Mouse (Mus musculus): ENCODE data around the gene Grip1. TPM values are rescaled to one million over a fixed set of nuclear protein-coding genes. Genes with fewer than 3 reads are reported as not detected.
A peak's percentile ranks its signal among the peaks of the same experiment; 100 is the strongest.

Gene Grip1
- polyA plus RNA-seq, 1 experiment = 0.08 TPM

GRCm38 (mm10) chr10:119819102-119819681 is 365.6 kb downstream of the Grip1 start:
- H3K79me2 ChIP-seq (ENCODE audit: control insufficient read depth, insufficient read depth) = no peaks in the 10 kb centered on the region
- H3K27me3 ChIP-seq (ENCODE audit: control insufficient read depth, insufficient read depth, insufficient read length) = no peaks in the 10 kb centered on the region
- no peak overlapping the region for H3ac ChIP-seq (ENCODE audit: control insufficient read depth, insufficient read length)
- TF ChIP-seq TCF3 (IDR thresholded peaks at IDR 0.05; ENCODE audit: insufficient read length, low read depth) = no peak
- no peak for TF ChIP-seq MYOD1 (IDR thresholded peaks at IDR 0.05; ENCODE audit: control insufficient read depth in 1 of 3, insufficient read length in 2 of 3, low read depth in 2 of 3)
- TF ChIP-seq TCF12 (IDR thresholded peaks at IDR 0.05; ENCODE audit: insufficient read depth, poor library complexity, severe bottlenecking) = no peak
- H3K4me2 ChIP-seq (ENCODE audit: low read depth) = peak overlapping the region; percentile 52
- no peaks in the 10 kb centered on the region for H3K36me3 ChIP-seq (ENCODE audit: control insufficient read depth, insufficient read depth)
- no peak overlapping the region for H3K4me3 ChIP-seq

DNA sequence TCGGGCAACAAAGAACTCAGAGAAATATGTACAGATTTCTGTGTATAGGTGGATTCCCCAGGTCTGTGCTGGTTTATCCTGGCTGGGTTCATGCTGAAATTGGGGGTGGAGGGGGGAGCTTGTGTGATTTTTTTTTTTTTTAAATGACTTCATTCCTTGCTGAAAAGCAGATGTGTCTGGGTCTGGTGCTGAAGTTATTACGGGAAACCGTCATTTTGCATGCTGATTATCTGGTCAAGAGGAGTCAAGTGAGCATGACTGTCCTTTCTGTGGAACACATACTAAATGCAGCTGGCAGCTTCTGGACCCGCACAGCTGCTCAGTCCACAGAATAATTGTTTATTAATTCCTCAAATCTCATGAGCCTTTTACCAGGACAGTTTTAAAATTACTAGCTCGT is 366.1 kb downstream of the Grip1 start:
- Histone ChIP-seq H3K79me2 (ENCODE audit: control insufficient read depth, insufficient read depth) (no peaks in the 10 kb centered on the region), H3K36me3 (ENCODE audit: control insufficient read depth, insufficient read depth) (no peaks in the 10 kb centered on the region), H3K27me3 (ENCODE audit: control insufficient read depth, insufficient read depth, insufficient read length) (no peaks in the 10 kb centered on the region), H3K4me3 (no peak overlapping the region), H3K4me2 (ENCODE audit: low read depth) (peak overlapping the region; percentile 52), H3ac (ENCODE audit: control insufficient read depth, insufficient read length) (no peak overlapping the region)
- no peak for TF ChIP-seq USF1 (IDR thresholded peaks at IDR 0.05; ENCODE audit: low read depth)
- TF ChIP-seq REST (IDR thresholded peaks at IDR 0.05; ENCODE audit: insufficient read depth, insufficient read length) = no peak
- TF ChIP-seq TCF12 (IDR thresholded peaks at IDR 0.05; ENCODE audit: insufficient read depth, poor library complexity, severe bottlenecking) = no peak
- no peak for TF ChIP-seq POLR2AphosphoS2 (IDR thresholded peaks at IDR 0.05; ENCODE audit: insufficient read length, low read depth)
- TF ChIP-seq MYOG (IDR thresholded peaks at IDR 0.05; ENCODE audit: control insufficient read depth in 1 of 3, insufficient read depth in 1 of 3, insufficient read length in 2 of 3, low read depth in 2 of 3) = no peak
- no peak for TF ChIP-seq E2F4 (IDR thresholded peaks at IDR 0.05; ENCODE audit: insufficient read depth)
- no peak for TF ChIP-seq MAX (IDR thresholded peaks at IDR 0.05; ENCODE audit: low read depth)
- no peak for TF ChIP-seq SRF (IDR thresholded peaks at IDR 0.05; ENCODE audit: control insufficient read depth, insufficient read length, low read depth)
- no peak for TF ChIP-seq CEBPB (IDR thresholded peaks at IDR 0.05; ENCODE audit: insufficient read depth, poor library complexity, severe bottlenecking)
- no peak for TF ChIP-seq TCF3 (IDR thresholded peaks at IDR 0.05; ENCODE audit: insufficient read length, low read depth)
- TF ChIP-seq POLR2A (IDR thresholded peaks at IDR 0.05; ENCODE audit: insufficient read length, low read depth) = no peak
- no peak for TF ChIP-seq MYOD1 (IDR thresholded peaks at IDR 0.05; ENCODE audit: control insufficient read depth in 1 of 3, insufficient read length in 2 of 3, low read depth in 2 of 3)

DNA sequence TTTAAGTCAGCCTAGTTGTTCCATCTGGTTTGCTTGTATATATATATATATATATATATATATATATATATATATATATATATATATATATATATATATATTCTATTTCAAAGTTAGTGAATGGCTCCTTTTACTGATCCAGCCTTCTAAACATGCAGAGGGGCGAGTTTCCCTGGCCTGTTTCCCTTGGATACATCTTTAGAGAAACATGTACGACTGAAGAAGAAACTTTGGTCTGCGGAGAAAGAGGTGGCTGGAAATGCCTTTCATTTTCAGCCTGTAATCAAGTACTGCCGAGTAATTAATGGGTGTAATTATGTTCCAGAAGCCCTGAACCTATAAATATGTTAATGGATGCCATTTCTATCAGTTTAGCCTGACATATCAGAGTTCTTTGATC is 366.8 kb downstream of the Grip1 start:
- Histone ChIP-seq H3K27me3 (ENCODE audit: control insufficient read depth, insufficient read depth, insufficient read length) (no peaks in the 10 kb centered on the region), H3K36me3 (ENCODE audit: control insufficient read depth, insufficient read depth) (no peaks in the 10 kb centered on the region), H3K79me2 (ENCODE audit: control insufficient read depth, insufficient read depth) (no peaks in the 10 kb centered on the region), H3K4me3 (no peak overlapping the region), H3ac (ENCODE audit: control insufficient read depth, insufficient read length) (no peak overlapping the region), H3K4me2 (ENCODE audit: low read depth) (no peak overlapping the region)
- TF ChIP-seq TCF12 (IDR thresholded peaks at IDR 0.05; ENCODE audit: insufficient read depth, poor library complexity, severe bottlenecking) (no peak), TCF3 (IDR thresholded peaks at IDR 0.05; ENCODE audit: insufficient read length, low read depth) (no peak), MYOG (IDR thresholded peaks at IDR 0.05; ENCODE audit: control insufficient read depth in 1 of 3, insufficient read depth in 1 of 3, insufficient read length in 2 of 3, low read depth in 2 of 3) (no peak), REST (IDR thresholded peaks at IDR 0.05; ENCODE audit: insufficient read depth, insufficient read length) (no peak), USF1 (IDR thresholded peaks at IDR 0.05; ENCODE audit: low read depth) (no peak), E2F4 (IDR thresholded peaks at IDR 0.05; ENCODE audit: insufficient read depth) (no peak), MAX (IDR thresholded peaks at IDR 0.05; ENCODE audit: low read depth) (no peak), MYOD1 (IDR thresholded peaks at IDR 0.05; ENCODE audit: control insufficient read depth in 1 of 3, insufficient read length in 2 of 3, low read depth in 2 of 3) (no peak), SRF (IDR thresholded peaks at IDR 0.05; ENCODE audit: control insufficient read depth, insufficient read length, low read depth) (no peak), POLR2A (IDR thresholded peaks at IDR 0.05; ENCODE audit: insufficient read length, low read depth) (no peak), CEBPB (IDR thresholded peaks at IDR 0.05; ENCODE audit: insufficient read depth, poor library complexity, severe bottlenecking) (no peak)

- no peak overlapping the region for H3ac ChIP-seq (ENCODE audit: control insufficient read depth, insufficient read length)
- TF ChIP-seq POLR2A (IDR thresholded peaks at IDR 0.05; ENCODE audit: insufficient read length, low read depth) = no peak
- no peak for TF ChIP-seq REST (IDR thresholded peaks at IDR 0.05; ENCODE audit: insufficient read depth, insufficient read length)
- TF ChIP-seq TCF3 (IDR thresholded peaks at IDR 0.05; ENCODE audit: insufficient read length, low read depth) = no peak
- TF ChIP-seq POLR2AphosphoS2 (IDR thresholded peaks at IDR 0.05; ENCODE audit: insufficient read length, low read depth) = no peak
- no peak for TF ChIP-seq MAX (IDR thresholded peaks at IDR 0.05; ENCODE audit: low read depth)
- no peak for TF ChIP-seq CEBPB (IDR thresholded peaks at IDR 0.05; ENCODE audit: insufficient read depth, poor library complexity, severe bottlenecking)
- TF ChIP-seq TCF12 (IDR thresholded peaks at IDR 0.05; ENCODE audit: insufficient read depth, poor library complexity, severe bottlenecking) = no peak
- TF ChIP-seq SRF (IDR thresholded peaks at IDR 0.05; ENCODE audit: control insufficient read depth, insufficient read length, low read depth) = no peak
- TF ChIP-seq USF1 (IDR thresholded peaks at IDR 0.05; ENCODE audit: low read depth) = no peak
- H3K4me2 ChIP-seq (ENCODE audit: low read depth) = no peak overlapping the region
- no peaks in the 10 kb centered on the region for H3K27me3 ChIP-seq (ENCODE audit: control insufficient read depth, insufficient read depth, insufficient read length)
- H3K79me2 ChIP-seq (ENCODE audit: control insufficient read depth, insufficient read depth) = no peaks in the 10 kb centered on the region
- H3K4me3 ChIP-seq = no peak overlapping the region
- H3K36me3 ChIP-seq (ENCODE audit: control insufficient read depth, insufficient read depth) = no peaks in the 10 kb centered on the region
Observed at GRCm38 (mm10) chr10:119823691-119824090, 370.1 kb downstream of the Grip1 start.

DNA sequence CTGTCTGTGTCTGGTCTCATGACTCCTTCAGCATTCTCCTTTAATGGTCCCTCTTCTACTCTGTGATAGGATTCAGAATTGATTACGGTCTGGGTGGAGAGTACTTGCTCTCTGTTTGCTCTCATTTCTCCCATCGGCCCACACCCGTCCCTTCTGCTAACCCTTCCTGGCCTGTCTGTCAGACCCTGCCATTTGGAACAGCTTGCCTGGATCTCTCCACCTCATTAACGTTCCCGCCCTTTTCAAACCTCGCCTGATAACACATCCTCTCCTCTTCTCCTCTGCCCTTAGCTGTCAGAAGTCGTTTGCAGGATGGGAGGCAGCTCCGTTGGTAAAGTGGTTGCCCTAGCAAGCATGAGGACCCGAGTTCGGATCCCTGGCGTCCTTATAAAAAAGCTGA is 370.9 kb downstream of the Grip1 start:
- Histone ChIP-seq H3K27me3 (ENCODE audit: control insufficient read depth, insufficient read depth, insufficient read length) (no peaks in the 10 kb centered on the region), H3K79me2 (ENCODE audit: control insufficient read depth, insufficient read depth) (no peaks in the 10 kb centered on the region), H3K4me3 (no peak overlapping the region), H3ac (ENCODE audit: control insufficient read depth, insufficient read length) (no peak overlapping the region), H3K36me3 (ENCODE audit: control insufficient read depth, insufficient read depth) (no peaks in the 10 kb centered on the region), H3K4me2 (ENCODE audit: low read depth) (no peak overlapping the region)
- no peak for TF ChIP-seq REST (IDR thresholded peaks at IDR 0.05; ENCODE audit: insufficient read depth, insufficient read length)
- TF ChIP-seq USF1 (IDR thresholded peaks at IDR 0.05; ENCODE audit: low read depth) = no peak
- no peak for TF ChIP-seq MYOG (IDR thresholded peaks at IDR 0.05; ENCODE audit: control insufficient read depth in 1 of 3, insufficient read depth in 1 of 3, insufficient read length in 2 of 3, low read depth in 2 of 3)
- TF ChIP-seq TCF12 (IDR thresholded peaks at IDR 0.05; ENCODE audit: insufficient read depth, poor library complexity, severe bottlenecking) = no peak
- TF ChIP-seq POLR2A (IDR thresholded peaks at IDR 0.05; ENCODE audit: insufficient read length, low read depth) = no peak
- no peak for TF ChIP-seq TCF3 (IDR thresholded peaks at IDR 0.05; ENCODE audit: insufficient read length, low read depth)
- TF ChIP-seq E2F4 (IDR thresholded peaks at IDR 0.05; ENCODE audit: insufficient read depth) = no peak
- no peak for TF ChIP-seq MYOD1 (IDR thresholded peaks at IDR 0.05; ENCODE audit: control insufficient read depth in 1 of 3, insufficient read length in 2 of 3, low read depth in 2 of 3)
- TF ChIP-seq SRF (IDR thresholded peaks at IDR 0.05; ENCODE audit: control insufficient read depth, insufficient read length, low read depth) = no peak
- no peak for TF ChIP-seq POLR2AphosphoS2 (IDR thresholded peaks at IDR 0.05; ENCODE audit: insufficient read length, low read depth)
- TF ChIP-seq MAX (IDR thresholded peaks at IDR 0.05; ENCODE audit: low read depth) = no peak
- TF ChIP-seq CEBPB (IDR thresholded peaks at IDR 0.05; ENCODE audit: insufficient read depth, poor library complexity, severe bottlenecking) = no peak

Measured in myocyte (in vitro differentiated cells).